Mouse (Mus musculus) gastrocnemius, adult 2 months (tissue): ENCODE results near the gene Stxbp5. TPM values are rescaled to one million over a fixed set of nuclear protein-coding genes. Genes with fewer than 3 reads are reported as not detected.
"Not testable (repeated sequence)": the region's sequence is repeated elsewhere in the genome, so short reads cannot be mapped to it uniquely, and the experiment has no call there.

ENCODE experiments used
- DNase-seq: peaks from one replicate; pipeline ENCODE4 v3.0.0; 2022
- H3K27ac ChIP-seq: fragments of 200-600 bp; 2 replicates; pipeline ENCODE4 v1.8.1; 2022; ENCODE audit warnings: mild to moderate bottlenecking
- H3K4me3 ChIP-seq: fragments of 200-600 bp; 2 replicates; pipeline ENCODE4 v1.8.1; 2022; ENCODE audit warnings: mild to moderate bottlenecking, moderate library complexity
- CTCF ChIP-seq: fragments of 200-600 bp; IDR thresholded peaks from 2 replicates; pipeline ENCODE4 v1.8.1; 2022; ENCODE audit warnings: antibody characterized with exemption, mild to moderate bottlenecking, moderate library complexity
- intact Hi-C: fragments of 180-260 bp; cut with DNase I; formaldehyde crosslinking; loops from one replicate; pipeline ENCODE4 v1.15.1; 2025
- total RNA-seq, 2 experiments: library from RNA; stranded (reverse); gene quantifications; 2 replicates each; pipeline ENCODE4 v1.2.3; 2021

Stxbp5 gene
- total RNA-seq, 2 experiments from 2014 or later: 10.7 to 11.4 TPM

DNA sequence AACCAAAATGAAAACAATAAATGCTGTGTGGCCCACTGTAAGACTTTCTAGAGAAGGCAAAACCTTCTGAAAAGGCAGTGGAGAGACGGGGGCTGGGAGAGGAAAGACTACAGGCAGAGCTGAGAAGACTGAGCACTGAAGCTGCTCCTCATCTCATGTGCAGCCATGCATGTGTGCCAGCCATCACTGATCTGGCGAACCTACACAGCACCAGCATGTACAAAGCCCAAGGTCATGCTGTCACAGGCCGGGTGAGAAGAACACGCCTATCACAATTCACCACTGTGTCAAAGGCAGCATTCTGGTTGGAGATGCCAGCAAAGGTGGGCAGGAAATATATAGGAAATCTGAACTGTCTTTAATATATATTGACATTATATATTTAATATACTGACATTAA lies 12.2 kb downstream of the Stxbp5 start:
- Histone ChIP-seq H3K27ac (no peak overlapping the region), H3K4me3 (no peak overlapping the region)
- DNase-seq: no peak
- intact Hi-C loops: no loop called here
- no peak for TF ChIP-seq CTCF

DNA sequence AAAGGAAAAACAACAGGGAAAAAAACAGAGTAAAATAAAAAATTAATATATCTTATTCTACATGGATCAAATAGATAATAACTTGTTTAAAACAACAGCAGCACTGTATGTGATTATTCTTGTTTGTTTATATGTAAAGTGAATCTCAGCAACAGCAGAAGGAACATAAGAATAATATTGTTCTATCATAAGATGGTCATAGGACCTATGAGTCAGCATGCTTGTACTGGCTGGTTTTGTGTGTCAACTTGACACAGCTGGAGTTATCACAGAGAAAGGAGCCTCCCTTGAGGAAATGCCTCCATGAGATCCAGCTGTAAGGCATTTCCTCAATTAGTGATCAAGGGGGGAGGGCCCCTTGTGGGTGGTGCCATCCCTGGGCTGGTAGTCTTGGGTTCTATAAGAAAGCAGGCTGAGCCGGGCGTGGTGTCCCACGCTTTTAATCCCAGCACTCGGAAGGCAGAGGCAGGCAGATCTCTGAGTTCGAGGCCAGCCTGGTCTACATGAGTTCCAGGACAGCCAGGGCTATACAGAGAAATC lies 19.0 kb downstream of the Stxbp5 start:
- intact Hi-C loops, H3K4me3 ChIP-seq, DNase-seq, H3K27ac ChIP-seq: not testable (repeated sequence)

DNA sequence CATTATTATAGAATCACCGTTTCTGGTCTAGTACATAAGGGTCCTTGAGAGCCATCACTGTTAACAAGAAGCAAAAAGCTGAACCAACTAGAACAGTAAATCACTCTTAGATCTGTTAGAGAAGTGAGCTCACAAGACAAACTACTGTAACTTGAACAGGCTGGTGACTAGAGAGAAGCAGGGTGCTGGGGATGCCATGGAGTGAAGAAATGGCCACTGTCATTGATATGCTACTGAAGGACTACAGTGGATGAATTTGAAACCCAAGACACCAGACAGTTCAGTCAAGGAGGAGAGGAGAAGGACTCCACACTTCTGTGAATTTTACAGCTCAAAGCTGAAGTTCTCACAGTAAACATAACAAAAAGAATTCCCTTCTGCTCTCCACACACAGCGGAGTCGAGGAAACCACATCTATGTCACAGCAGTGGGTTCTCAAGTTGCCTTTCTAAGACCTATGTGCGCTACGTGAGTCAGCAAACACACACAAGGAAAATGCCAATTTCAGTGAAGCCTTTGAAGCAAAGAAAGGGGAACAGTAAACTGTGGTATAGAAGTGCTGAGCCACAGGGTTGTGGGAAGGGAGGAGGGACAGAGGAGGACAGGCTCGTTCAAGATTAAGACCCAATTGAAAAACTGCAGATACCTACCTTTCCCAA lies 20.7 kb downstream of the Stxbp5 start:
- intact Hi-C loops: no loop called here
- DNase-seq: no peak
- H3K27ac ChIP-seq: 0 out of 2 replicates have a peak overlapping the region, but pooled peaks have one; percentile 0
- H3K4me3 ChIP-seq: no peak overlapping the region
- TF ChIP-seq CTCF: no peak

DNA sequence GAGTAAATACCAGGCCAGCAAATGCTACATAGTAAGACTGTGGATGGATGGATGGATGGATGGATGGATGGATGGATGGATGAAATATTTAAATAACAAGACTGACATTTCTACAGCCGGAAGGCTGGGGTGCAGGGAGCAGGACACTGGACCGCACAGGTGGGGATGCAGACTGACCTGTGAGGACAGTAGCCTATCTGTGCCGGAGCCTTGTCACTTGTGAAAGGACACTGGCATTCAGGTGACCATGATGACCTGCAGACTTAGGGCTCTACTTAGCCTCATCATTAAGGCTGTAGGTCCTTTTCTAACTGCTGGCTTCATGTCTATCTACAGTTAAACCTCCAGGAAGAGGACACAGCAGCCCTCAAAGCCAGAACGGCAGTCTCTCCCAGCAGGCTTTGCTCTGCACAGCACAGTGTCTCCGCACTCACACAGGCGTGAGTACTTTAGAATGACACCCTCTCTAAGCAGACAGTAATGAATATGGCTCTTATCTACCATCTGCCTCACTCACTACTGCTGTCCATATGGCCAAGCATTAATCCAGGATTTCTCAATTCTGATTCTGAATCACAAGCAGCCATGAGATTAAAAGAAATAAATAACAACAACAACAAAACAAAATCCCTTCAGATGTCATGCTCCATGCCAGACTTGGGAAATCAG lies 21.9 kb downstream of the Stxbp5 start:
- DNase-seq: no peak
- no peak for TF ChIP-seq CTCF

DNA sequence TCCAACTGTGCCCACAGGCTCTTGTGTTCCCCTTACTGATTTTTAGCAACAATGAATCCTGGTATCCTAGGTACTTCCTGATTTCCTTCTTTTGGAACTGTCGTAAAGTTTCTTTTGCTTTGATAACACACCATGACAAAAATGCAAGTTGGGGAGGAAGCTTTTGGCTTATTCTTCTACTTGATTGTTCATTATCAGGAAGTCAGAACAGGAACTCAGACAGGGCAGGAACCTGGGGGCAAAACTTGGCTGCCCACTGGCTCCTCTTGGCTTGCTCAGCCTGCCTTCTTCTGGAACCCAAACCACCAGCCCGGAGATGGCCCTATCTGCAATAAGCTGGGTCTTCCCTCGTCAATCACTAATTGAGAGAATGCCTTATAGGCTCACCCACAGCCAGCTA lies 25.0 kb downstream of the Stxbp5 start:
- no peak for TF ChIP-seq CTCF
- intact Hi-C loops: no loop called here
- Histone ChIP-seq H3K27ac (no peak overlapping the region), H3K4me3 (no peak overlapping the region)
- no peak for DNase-seq

More for the DNA sequence above, 21.9 kb downstream of the Stxbp5 start:
- Histone ChIP-seq H3K4me3 (no peak overlapping the region), H3K27ac (no peak overlapping the region)
- intact Hi-C loops: no loop called here

DNA sequence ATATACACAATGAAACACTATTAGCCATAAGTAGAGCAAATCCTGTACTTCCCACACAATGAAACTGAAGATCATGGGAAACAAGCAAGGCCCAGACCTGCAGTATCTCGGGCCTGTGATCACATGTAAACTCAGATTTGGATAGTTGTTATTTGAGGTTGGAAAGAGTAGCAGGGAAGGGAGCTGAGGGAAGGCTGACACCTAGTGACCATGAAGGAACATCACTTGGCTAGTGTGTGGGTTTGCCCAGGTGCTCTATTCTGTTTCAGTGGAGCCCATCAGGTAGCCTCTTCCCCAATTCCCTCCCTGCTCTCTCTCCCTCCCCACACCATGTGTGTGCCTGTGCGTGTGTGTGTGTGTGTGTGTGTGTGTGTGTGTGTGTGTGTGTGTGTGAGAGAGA lies 28.7 kb downstream of the Stxbp5 start:
- peak; percentile 42 for TF ChIP-seq CTCF
- DNase-seq: no peak
- intact Hi-C loops: no loop called here
- no peak overlapping the region for H3K27ac ChIP-seq
- no peak overlapping the region for H3K4me3 ChIP-seq

DNA sequence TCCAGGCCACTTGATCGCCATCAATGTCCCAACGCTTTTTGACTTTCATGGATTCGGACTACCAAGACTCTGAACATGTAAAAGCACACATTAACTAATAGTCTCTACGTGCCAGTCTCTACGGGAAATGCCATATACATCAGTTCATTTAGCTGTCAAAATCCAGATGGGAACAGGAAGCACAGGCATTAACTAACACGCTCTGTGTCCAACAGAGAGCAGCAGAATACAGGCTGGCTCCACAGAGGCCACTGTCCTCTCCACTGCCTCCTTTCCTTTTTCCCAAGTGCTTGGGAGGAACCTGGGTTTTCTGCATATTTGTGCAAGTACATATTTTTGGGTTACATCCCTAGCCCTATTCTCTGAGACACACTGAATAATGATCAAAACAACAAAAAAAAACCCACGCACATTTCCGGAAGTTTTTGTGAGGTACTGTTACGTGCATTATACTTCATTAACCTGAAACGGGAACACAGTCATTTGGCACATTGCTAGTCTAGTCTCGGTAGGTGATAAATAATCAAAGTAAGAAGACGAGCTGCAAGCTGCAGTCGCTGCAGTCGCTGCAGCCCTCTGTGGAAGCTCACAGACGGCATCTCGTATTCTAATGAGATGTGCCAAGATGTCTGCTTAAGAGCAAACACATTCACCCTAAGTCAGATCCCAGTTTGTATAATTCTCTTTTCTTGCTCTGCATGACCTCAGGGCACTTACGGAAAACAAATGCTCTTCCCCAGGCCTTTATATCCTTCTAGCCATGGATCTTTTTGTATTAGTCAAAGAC lies 33.9 kb downstream of the Stxbp5 start:
- intact Hi-C loops: no loop called here
- TF ChIP-seq CTCF: peak; percentile 24; the same call in 1 of the 2 replicates
- DNase-seq: no peak
- Histone ChIP-seq H3K4me3 (peak overlapping the region; percentile 40), H3K27ac (peak overlapping the region; percentile 57)

DNA sequence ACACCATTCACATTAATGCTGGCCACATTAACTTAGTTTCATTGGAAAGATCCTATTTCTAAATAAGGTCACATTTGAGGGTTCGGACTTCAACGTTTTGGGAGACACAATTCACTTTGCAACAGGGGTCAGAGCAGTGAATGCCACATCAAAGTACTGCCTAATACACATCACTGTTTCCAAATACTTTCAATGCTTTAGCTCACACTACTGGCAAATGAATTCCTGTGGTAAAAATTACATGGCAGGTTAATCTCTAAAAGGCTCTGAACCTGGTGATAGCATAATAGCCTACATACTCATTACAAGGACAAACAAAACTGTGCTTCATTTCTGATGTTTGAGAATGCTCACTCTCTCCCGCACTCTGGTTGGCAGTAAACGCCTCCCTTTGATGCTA lies 40.9 kb downstream of the Stxbp5 start:
- no peak for DNase-seq
- intact Hi-C loops: no loop called here

DNA sequence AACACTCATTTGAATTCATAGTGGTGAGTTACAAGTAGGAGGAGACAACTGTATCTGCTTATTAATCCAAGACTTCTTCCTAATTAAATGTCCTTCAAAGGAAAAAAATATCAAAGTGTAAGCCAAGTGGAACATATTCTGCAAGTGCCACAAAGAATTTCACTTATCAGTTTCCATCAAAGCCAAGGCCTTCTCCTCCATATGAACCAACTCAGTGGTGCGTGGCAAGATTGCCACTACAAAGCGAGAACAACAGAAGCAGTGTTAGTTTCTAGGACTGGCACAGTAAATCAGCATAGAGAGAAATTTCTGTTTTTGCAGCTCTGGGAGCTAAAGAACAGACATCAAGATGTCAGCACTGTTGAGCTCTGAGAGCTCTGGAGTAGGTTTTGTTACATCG lies 41.4 kb downstream of the Stxbp5 start:
- no peak overlapping the region for H3K27ac ChIP-seq
- intact Hi-C loops: no loop called here
- DNase-seq: no peak
- H3K4me3 ChIP-seq: no peak overlapping the region
- no peak for TF ChIP-seq CTCF

More for the DNA sequence above, 40.9 kb downstream of the Stxbp5 start:
- H3K27ac ChIP-seq: no peak overlapping the region
- no peak for TF ChIP-seq CTCF
- no peak overlapping the region for H3K4me3 ChIP-seq

DNA sequence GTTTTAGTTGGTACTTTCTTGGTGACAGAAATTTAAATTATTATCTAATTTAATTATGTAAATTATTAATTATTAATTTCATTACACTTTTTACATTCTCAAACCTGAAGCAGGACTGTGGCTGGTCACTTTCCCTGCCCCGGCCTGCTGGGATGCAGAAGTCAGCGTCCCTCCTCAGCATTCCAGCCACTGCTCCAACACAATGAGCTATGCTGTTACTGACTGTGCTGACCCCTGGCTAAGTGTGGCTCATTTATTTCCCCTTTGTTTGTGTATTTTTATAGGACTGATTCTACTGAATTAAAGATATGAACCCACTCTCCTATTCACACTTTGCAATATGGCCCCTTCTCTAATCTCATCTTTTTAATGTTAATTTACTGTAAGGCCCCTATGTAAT lies 43.0 kb downstream of the Stxbp5 start:
- no peak for TF ChIP-seq CTCF
- Histone ChIP-seq H3K4me3 (no peak overlapping the region), H3K27ac (no peak overlapping the region)
- intact Hi-C loops: no loop called here
- no peak for DNase-seq

DNA sequence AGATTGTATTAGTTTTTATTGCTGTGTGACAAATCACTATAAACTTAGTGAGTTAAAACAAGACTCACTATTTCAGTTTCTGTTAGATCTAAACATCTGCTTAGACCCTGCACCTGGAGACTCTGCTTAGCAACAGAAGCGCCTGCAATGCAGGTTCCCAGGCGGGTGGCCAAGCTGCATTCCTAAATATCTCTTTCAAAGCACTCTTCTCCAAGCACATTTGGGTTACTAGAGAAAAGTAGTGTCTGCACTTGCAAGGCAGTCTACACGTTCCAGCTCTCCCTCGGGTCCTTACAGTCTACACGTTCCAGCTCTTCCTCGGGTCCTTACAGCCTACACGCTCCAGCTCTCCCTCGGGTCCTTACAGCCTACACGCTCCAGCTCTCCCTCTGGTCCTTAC lies 44.1 kb downstream of the Stxbp5 start:
- TF ChIP-seq CTCF: no peak
- DNase-seq: no peak

DNA sequence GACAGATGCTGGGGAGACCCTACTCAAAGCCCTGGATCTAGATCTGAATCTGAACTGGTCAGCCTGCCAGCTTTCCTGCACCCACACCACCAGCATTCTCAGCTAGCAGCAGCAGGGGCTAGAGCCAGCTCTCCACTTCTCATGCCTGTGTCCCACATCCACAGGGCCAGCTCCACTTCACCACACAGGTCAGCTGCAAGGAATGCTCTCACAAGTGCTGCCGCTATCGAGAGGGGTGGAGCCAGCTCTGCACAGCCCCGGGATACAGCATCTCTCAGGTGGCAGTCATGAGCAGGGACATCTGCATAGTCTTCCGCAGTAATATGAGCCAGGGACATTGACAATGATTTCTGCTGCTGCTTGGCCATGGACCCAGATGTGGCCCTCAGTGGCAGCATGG lies 54.5 kb downstream of the Stxbp5 start:
- intact Hi-C loops: no loop called here
- no peak for DNase-seq
- H3K4me3 ChIP-seq: no peak overlapping the region
- TF ChIP-seq CTCF: no peak
- no peak overlapping the region for H3K27ac ChIP-seq

More for the DNA sequence above, 44.1 kb downstream of the Stxbp5 start:
- H3K27ac ChIP-seq: no peak overlapping the region
- intact Hi-C loops: no loop called here
- H3K4me3 ChIP-seq: no peak overlapping the region

DNA sequence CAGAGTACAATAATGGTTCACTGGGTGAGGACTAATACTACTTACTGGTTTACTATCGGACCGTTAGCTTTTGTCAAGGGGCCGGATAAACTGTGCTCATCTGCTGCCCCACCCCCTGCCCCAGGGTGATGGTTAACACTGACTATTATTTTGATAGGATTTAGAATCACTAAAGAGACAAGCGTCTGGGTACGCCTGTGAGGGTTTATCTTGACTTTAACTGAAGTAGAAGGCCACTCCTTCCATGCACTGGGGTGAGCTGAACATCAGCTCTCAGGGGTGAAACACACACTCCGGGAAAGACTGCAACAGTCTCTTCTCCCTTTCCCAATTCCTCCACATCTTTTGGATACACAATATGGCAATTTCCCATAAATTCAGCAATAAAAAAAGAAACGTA lies 61.5 kb downstream of the Stxbp5 start:
- no peak for DNase-seq
- no peak overlapping the region for H3K27ac ChIP-seq
- H3K4me3 ChIP-seq: no peak overlapping the region
- intact Hi-C loops: no loop called here
- no peak for TF ChIP-seq CTCF
